Mouse (Mus musculus) heart, postnatal 0 days (tissue): Measurements from ENCODE around the gene Pdlim4. TPM values are rescaled to one million over a fixed set of nuclear protein-coding genes. Genes with fewer than 3 reads are reported as not detected.

Experiments used
- ATAC-seq: fragments of 200-750 bp; cut with Nextera tagmentation; 2 replicates; pipeline ENCODE4 v1.8.0; 2017; ENCODE audit warnings: low read depth, moderate number of reproducible peaks, moderate library complexity; ENCODE audit not compliant: insufficient read depth
- DNase-seq: peaks from one replicate; pipeline ENCODE4 v3.0.0-alpha.2; 2016; ENCODE audit warnings: low spot score
- H3K27ac ChIP-seq: fragments of 300-500 bp; sonication (generic); 2 replicates; pipeline ENCODE4 v1.5.1; 2014; ENCODE audit warnings: low read depth, mild to moderate bottlenecking
- H3K27me3 ChIP-seq: fragments of 300-500 bp; sonication (generic); 2 replicates; pipeline ENCODE4 v1.6.1; 2014; ENCODE audit warnings: low read length, mixed read lengths; ENCODE audit not compliant: control insufficient read depth, insufficient read depth
- H3K36me3 ChIP-seq: fragments of 300-500 bp; sonication (generic); replicated peaks from 2 replicates; pipeline ENCODE4 v1.6.1; 2014; ENCODE audit warnings: low read length, mixed read lengths; ENCODE audit not compliant: control insufficient read depth, insufficient read depth
- H3K4me1 ChIP-seq: fragments of 300-500 bp; sonication (generic); 2 replicates; pipeline ENCODE4 v1.6.1; 2014; ENCODE audit warnings: antibody characterized with exemption; ENCODE audit not compliant: control insufficient read depth, insufficient read depth
- H3K4me2 ChIP-seq: fragments of 300-500 bp; sonication (generic); 2 replicates; pipeline ENCODE4 v1.6.1; 2014; ENCODE audit warnings: low read depth, mild to moderate bottlenecking, low read length, moderate library complexity
- H3K4me3 ChIP-seq: fragments of 300-500 bp; sonication (generic); 2 replicates; pipeline ENCODE4 v1.5.1; 2014; ENCODE audit warnings: low read depth, low read length
- H3K9ac ChIP-seq: fragments of 300-500 bp; sonication (generic); replicated peaks from 2 replicates; pipeline ENCODE4 v1.6.1; 2014; ENCODE audit warnings: low read depth, low read length, mixed read lengths
- H3K9me3 ChIP-seq: fragments of 300-500 bp; sonication (generic); replicated peaks from 2 replicates; pipeline ENCODE4 v1.6.1; 2016; ENCODE audit warnings: low read length; ENCODE audit not compliant: control insufficient read depth
- CTCF ChIP-seq: IDR thresholded peaks from 2 replicates; pipeline ENCODE4 v1.5.1; 2016; ENCODE audit warnings: antibody characterized with exemption, control low read depth, low read depth
- EP300 ChIP-seq: IDR thresholded peaks from 2 replicates; pipeline ENCODE4 v1.6.1; 2016; ENCODE audit warnings: antibody characterized with exemption, low read depth
- WGBS: fragments of 180-500 bp; shearing (Covaris S2); extraction: QIAGEN DNeasy Blood & Tissue Kit; methylation state at CpG from one replicate; pipeline ENCODE4 v1.1.7; 2014; 5-methylcytosine and 5-hydroxymethylcytosine counted together
- polyA plus RNA-seq: library from polyadenylated mRNA; unstranded; fragments of >200 nt; fragmentation: Nextera tagmentation; extraction: Ambion mirVana; gene quantifications from 2 replicates; pipeline ENCODE4 v1.2.1, GENCODE M21; 2015
- total RNA-seq: library from RNA; depleted of rRNA; stranded (reverse); fragments of >200 nt; gene quantifications from 2 replicates; pipeline ENCODE4 v1.2.3, GENCODE M21; 2014; ENCODE audit warnings: low replicate concordance

The Pdlim4 gene
- total and polyA plus RNA-seq, 2 experiments from 2014 or later, result 26.6 to 29.3 TPM

DNA sequence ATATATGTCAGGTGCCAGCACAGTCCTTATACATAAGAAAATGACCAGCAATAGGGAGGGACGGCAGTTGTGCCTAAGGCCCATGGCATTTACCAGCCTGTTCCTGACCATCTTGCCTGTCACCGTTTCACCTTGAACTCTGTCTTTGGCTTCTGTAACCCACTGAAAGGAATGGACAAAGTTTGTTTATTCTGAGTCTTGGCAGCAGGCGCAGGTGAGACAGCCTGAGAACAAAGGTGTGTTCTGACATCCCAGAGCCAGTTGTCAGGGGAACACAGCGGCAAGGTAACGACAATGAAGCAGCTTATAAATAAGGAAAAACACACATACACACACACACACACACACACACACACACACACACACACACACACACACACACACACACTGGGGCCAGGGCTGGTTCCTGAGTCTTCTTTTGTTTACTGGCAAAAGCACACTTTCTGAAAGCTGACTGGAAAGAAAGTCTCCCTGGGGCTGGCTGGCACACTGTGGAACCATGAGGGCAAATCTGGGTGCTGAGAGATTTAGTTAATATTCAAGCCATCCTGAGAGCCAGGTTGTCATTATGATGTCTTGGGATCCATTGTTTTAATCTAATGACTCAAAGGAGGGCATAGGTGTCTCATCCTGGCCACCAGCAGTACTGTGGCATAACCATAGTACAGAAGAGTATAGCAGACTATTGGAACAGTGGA is 47.3 kb downstream of the Pdlim4 start:
- H3K4me2 ChIP-seq, result no peak overlapping the region
- 90% methylated on average over 5 of the region's 5 CpGs for WGBS
- H3K4me1 ChIP-seq, result no peaks in the 10 kb centered on the region
- H3K9ac ChIP-seq, result no peak overlapping the region
- no peak for DNase-seq
- TF ChIP-seq CTCF (no peak), EP300 (no peak)
- ATAC-seq, result no peak
- H3K4me3 ChIP-seq, result no peak overlapping the region
- no peaks in the 10 kb centered on the region for H3K9me3 ChIP-seq
- H3K36me3 ChIP-seq, result no peaks in the 10 kb centered on the region
- H3K27me3 ChIP-seq, result no peaks in the 10 kb centered on the region
- no peak overlapping the region for H3K27ac ChIP-seq

DNA sequence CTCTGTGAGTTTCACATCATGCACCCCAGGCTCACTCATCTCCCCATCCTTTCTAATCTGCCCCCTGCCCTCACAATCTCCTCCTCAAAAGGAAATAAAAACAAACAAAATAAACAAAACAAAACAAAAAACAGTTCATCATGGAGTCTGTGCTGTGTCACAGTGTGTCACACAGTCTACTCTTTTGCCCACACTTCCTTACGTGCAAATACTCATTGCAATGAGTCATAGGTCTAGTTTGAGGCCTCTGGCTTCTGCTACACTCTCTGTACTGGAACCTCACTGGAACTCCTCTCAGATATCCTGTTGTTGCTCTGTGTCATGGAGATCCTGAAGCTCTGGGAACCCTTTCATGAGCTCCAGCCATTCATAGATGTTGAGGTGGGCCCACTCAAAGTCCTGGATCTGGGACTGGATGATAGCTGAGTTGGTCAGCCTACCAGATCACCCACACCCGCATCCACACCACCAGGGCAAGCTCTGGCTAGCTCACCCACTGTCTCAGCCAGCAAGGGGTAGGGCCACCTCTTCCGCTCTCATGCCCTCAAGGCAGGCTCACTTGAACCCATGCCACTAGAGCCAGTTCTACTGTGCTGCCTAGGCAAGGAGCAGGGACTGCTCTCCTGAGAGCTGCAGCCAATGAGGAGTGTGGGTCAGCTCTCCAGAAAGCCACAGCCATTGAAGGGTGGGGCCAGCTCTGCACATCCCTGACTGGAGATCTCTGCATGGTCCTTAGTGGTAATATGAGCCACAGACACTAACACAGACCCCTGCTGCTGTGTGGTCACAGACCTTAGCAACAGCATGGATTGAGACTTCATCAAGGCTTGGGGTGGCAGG is 49.7 kb downstream of the Pdlim4 start:
- 76% methylated on average over 3 of the region's 3 CpGs for WGBS
- TF ChIP-seq CTCF (no peak), EP300 (no peak)
- no peak overlapping the region for H3K4me3 ChIP-seq
- H3K27ac ChIP-seq, result no peak overlapping the region
- ATAC-seq, result no peak
- no peak overlapping the region for H3K9ac ChIP-seq
- no peaks in the 10 kb centered on the region for H3K36me3 ChIP-seq
- no peak for DNase-seq
- H3K27me3 ChIP-seq, result no peaks in the 10 kb centered on the region
- H3K4me2 ChIP-seq, result no peak overlapping the region
- no peaks in the 10 kb centered on the region for H3K9me3 ChIP-seq
- no peaks in the 10 kb centered on the region for H3K4me1 ChIP-seq

DNA sequence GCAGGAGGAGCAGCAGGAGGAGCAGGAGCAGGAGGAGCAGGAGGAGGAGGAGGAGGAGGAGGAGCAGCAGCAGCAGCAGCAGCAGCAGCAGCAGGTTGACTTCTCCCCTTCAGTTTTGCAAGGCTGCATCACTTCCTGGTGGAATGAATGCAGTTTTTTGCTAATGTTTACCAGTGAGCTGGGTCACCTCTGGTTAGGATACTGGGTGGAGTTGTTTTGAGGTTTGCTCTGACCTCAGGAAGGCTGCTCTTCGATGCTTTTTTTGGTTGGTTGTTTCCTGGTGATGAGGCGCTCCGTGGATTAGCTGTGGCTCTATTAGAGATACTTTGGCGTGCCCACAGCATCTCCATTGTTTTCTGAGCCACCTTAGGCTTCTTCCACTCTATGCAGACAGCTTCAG is 51.2 kb downstream of the Pdlim4 start:
- no peak overlapping the region for H3K9ac ChIP-seq
- no peaks in the 10 kb centered on the region for H3K27me3 ChIP-seq
- WGBS, result 74% methylated on average over 4 of the region's 4 CpGs
- H3K4me2 ChIP-seq, result no peak overlapping the region
- H3K27ac ChIP-seq, result no peak overlapping the region
- H3K9me3 ChIP-seq, result no peaks in the 10 kb centered on the region
- H3K36me3 ChIP-seq, result no peaks in the 10 kb centered on the region
- TF ChIP-seq EP300, result no peak
- no peak for TF ChIP-seq CTCF
- no peak overlapping the region for H3K4me3 ChIP-seq
- DNase-seq (no peak), ATAC-seq (no peak)
- H3K4me1 ChIP-seq, result no peaks in the 10 kb centered on the region

DNA sequence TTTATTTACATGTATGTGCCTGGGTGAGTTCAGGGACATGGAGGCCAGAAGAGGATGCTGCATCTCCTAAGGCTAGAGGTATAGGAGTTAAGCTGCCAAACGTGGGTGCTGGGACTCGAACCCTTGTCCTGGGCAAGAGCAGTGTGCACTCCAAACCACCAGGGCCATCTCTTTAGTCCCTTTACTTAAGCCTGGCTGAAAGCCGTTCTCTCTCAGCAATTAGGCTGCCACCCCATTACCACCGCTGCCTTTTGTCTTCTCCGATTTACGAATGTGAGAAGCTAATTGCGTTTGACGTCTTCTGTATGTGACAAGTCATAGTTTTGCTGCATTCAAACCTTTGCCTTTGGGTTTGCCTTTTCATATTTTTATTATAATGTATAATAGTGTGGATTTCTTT is 52.8 kb downstream of the Pdlim4 start:
- no peaks in the 10 kb centered on the region for H3K4me1 ChIP-seq
- 77% methylated on average over 8 of the region's 8 CpGs for WGBS
- TF ChIP-seq CTCF, result no peak
- no peak for TF ChIP-seq EP300
- ATAC-seq, result no peak
- H3K9ac ChIP-seq, result no peak overlapping the region
- DNase-seq, result no peak
- no peak overlapping the region for H3K4me2 ChIP-seq
- no peaks in the 10 kb centered on the region for H3K9me3 ChIP-seq
- no peak overlapping the region for H3K4me3 ChIP-seq
- H3K27ac ChIP-seq, result no peak overlapping the region
- H3K36me3 ChIP-seq, result no peaks in the 10 kb centered on the region
- H3K27me3 ChIP-seq, result no peaks in the 10 kb centered on the region

DNA sequence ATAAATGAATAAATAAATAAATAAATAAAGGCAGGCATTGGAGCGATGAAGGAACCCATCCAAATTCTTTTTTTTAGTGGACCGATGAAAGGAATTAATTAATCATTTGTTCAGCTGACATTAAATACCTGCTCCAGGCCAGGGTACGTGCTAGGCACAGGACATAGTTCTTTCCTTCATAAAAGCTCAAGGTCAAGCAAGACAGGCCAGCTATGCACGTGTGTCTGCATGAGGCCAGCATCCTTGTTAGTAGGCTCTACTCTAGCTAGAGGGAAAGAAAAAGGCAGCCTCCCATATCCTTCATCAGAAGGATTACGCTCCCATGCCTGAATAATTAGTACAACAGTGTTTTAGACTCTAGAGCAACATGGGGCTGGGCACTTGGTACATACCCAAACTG is 55.9 kb downstream of the Pdlim4 start:
- Histone ChIP-seq H3K27ac (no peak overlapping the region), H3K4me1 (no peaks in the 10 kb centered on the region), H3K27me3 (no peaks in the 10 kb centered on the region), H3K9me3 (no peaks in the 10 kb centered on the region), H3K4me3 (no peak overlapping the region), H3K9ac (no peak overlapping the region), H3K4me2 (no peak overlapping the region), H3K36me3 (no peaks in the 10 kb centered on the region)
- WGBS, result 81% methylated on average over 5 of the region's 5 CpGs
- ATAC-seq (no peak), DNase-seq (no peak)
- TF ChIP-seq EP300 (no peak), CTCF (no peak)
